Mouse (Mus musculus) spleen, adult 2 months (tissue): ENCODE results near the gene Rab6b.
"Not testable (repeated sequence)": the region's sequence is repeated elsewhere in the genome, so short reads cannot be mapped to it uniquely, and the experiment has no call there.

ENCODE experiments used
- CTCF ChIP-seq: fragments of 200-500 bp; IDR thresholded peaks from 2 replicates; pipeline ENCODE4 v1.5.1; 2011; ENCODE audit warnings: mild to moderate bottlenecking, inconsistent platforms; ENCODE audit not compliant: insufficient read depth, insufficient read length, insufficient replicate concordance; ENCODE audit errors: extremely low read depth
- POLR2A ChIP-seq: fragments of 200-500 bp; IDR thresholded peaks from 2 replicates; pipeline ENCODE4 v1.6.1; 2011; ENCODE audit warnings: low read depth, low read length, inconsistent platforms

GRCm38 (mm10) chr9:103155158-103155557, 43.6 kb downstream of the Rab6b start:
- TF ChIP-seq POLR2A, CTCF: not testable (repeated sequence)
